Mouse (Mus musculus): ENCODE results near the gene Kcnh6. TPM values are rescaled to one million over a fixed set of nuclear protein-coding genes. Genes with fewer than 3 reads are reported as not detected.

The Kcnh6 gene
- total and polyA plus RNA-seq, 2 experiments from 2014 or later: 0.12 TPM; not detected in 1

DNA sequence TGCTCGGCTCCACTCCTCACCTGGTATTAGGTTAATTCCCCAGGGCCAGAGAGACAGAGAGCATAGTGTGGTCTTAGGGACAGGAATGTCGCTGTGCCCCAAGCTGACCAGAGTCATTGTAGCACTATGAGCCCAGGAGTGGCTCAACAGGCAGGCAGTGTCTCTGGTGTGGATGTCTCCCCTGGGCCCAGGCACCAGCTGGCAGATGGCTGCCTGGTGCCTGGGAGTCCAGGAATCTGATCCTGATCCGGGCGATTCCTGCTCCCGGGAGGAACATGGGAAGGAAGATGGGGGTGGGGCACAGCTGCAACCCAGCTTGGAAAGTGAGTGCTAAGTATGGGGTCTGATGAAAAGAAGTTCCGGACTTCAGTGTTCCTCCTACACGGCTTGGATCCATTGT, 4.8 kb downstream of the Kcnh6 start:
- Histone ChIP-seq H3K36me3 (replicated peaks; ENCODE audit: control insufficient read depth, insufficient read depth, low read length) (no peaks in the 10 kb centered on the region), H3K4me1 (ENCODE audit: control insufficient read depth, insufficient read depth) (0 out of 2 replicates have a peak, but pooled peaks cover 8% of the 10 kb centered on the region), H3K27ac (ENCODE audit: low read depth) (no peak overlapping the region), H3K4me3 (ENCODE audit: low read depth, low read length) (no peak overlapping the region), H3K9ac (replicated peaks; ENCODE audit: low read depth, low read length) (no peak overlapping the region), H3K4me2 (ENCODE audit: low read depth, low read length) (no peak overlapping the region), H3K27me3 (ENCODE audit: control insufficient read depth, insufficient read depth, low read length) (peaks cover 22% of the 10 kb centered on the region), H3K9me3 (replicated peaks; ENCODE audit: control insufficient read depth, low read length) (no peaks in the 10 kb centered on the region)
- 46% methylated on average over 7 of the region's 7 CpGs for WGBS
- TF ChIP-seq EP300 (IDR thresholded peaks at IDR 0.05; ENCODE audit: low read depth) (no peak), CTCF (IDR thresholded peaks at IDR 0.05; ENCODE audit: low read depth) (no peak)
- no peak for ATAC-seq (ENCODE audit: insufficient read depth, low read depth)
- DNase-seq (ENCODE audit: low spot score): no peak

DNA sequence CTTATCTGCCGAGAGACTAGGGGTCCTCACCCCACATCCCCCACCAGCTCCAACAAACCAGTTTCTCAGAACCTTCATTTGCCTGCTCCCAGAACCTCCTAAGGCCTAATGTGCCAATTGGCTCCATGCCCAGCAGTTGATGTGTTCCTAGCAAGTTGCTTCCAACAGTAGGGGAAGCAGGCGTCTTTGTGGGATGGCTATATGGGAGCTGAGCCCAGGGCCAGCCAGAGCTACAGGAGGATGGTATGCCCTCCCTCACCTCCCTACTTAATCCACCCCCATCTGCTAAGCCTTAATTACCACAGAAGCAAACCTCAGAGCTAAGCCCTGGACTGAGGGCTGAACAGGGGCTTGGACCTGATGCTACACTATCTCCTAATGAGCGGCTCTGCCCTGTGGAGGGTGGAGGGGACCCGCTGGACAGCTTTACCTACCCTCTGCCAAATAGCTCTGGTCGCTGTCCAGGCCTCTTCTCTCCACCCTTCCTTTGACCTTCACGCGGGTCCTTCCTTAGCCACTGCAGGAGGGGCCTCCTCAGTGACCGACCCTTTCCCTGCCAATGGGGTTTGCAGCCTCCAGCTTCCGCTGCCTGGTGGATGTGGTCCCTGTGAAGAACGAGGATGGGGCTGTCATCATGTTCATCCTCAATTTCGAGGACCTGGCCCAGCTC, 5.8 kb downstream of the Kcnh6 start:
- ATAC-seq (ENCODE audit: insufficient read depth, low read depth) (no peak; the same call in 1 of the 2 replicates), DNase-seq (ENCODE audit: low spot score) (peak; percentile 34)
- H3K4me2 ChIP-seq (ENCODE audit: low read depth, low read length): no peak overlapping the region
- H3K27me3 ChIP-seq (ENCODE audit: control insufficient read depth, insufficient read depth, low read length): peaks cover 15% of the 10 kb centered on the region
- H3K4me1 ChIP-seq (ENCODE audit: control insufficient read depth, insufficient read depth): 0 out of 2 replicates have a peak, but pooled peaks cover 8% of the 10 kb centered on the region
- H3K27ac ChIP-seq (ENCODE audit: low read depth): no peak overlapping the region
- 27% methylated on average over 11 of the region's 11 CpGs for WGBS
- no peak for TF ChIP-seq CTCF (IDR thresholded peaks at IDR 0.05; ENCODE audit: low read depth)
- TF ChIP-seq EP300 (IDR thresholded peaks at IDR 0.05; ENCODE audit: low read depth): no peak
- no peaks in the 10 kb centered on the region for H3K36me3 ChIP-seq (replicated peaks; ENCODE audit: control insufficient read depth, insufficient read depth, low read length)
- H3K9ac ChIP-seq (replicated peaks; ENCODE audit: low read depth, low read length): no peak overlapping the region
- no peaks in the 10 kb centered on the region for H3K9me3 ChIP-seq (replicated peaks; ENCODE audit: control insufficient read depth, low read length)
- no peak overlapping the region for H3K4me3 ChIP-seq (ENCODE audit: low read depth, low read length)

DNA sequence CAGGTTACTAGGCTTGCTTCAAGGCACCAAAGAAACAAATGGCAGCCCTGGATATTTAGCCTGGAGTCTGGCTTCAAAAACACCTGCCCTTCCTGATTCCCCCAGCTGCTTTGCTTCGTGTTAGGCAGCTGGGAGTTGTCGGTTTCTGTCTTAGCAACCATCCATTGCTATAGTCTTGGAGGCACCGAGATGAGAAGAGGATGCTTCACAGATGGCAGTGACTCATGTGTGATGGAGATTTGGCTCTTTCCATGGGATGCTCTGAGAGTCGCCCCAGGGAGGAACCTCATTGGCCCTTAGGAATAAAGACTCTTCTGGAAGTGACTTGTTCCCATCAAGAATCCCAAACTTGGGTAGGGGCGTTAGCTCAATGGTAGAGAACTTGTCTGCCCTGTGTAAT, 8.5 kb downstream of the Kcnh6 start:
- WGBS: 69% methylated on average over 5 of the region's 5 CpGs
- DNase-seq (ENCODE audit: low spot score): no peak
- Histone ChIP-seq H3K4me2 (ENCODE audit: low read depth, low read length) (no peak overlapping the region), H3K36me3 (replicated peaks; ENCODE audit: control insufficient read depth, insufficient read depth, low read length) (no peaks in the 10 kb centered on the region), H3K27ac (ENCODE audit: low read depth) (no peak overlapping the region), H3K4me1 (ENCODE audit: control insufficient read depth, insufficient read depth) (peaks cover 17% of the 10 kb centered on the region; the same call in 1 of the 2 replicates), H3K27me3 (ENCODE audit: control insufficient read depth, insufficient read depth, low read length) (peaks cover 20% of the 10 kb centered on the region), H3K4me3 (ENCODE audit: low read depth, low read length) (no peak overlapping the region), H3K9ac (replicated peaks; ENCODE audit: low read depth, low read length) (no peak overlapping the region), H3K9me3 (replicated peaks; ENCODE audit: control insufficient read depth, low read length) (no peaks in the 10 kb centered on the region)
- no peak for ATAC-seq (ENCODE audit: insufficient read depth, low read depth)
- TF ChIP-seq CTCF (IDR thresholded peaks at IDR 0.05; ENCODE audit: low read depth): no peak
- no peak for TF ChIP-seq EP300 (IDR thresholded peaks at IDR 0.05; ENCODE audit: low read depth)

DNA sequence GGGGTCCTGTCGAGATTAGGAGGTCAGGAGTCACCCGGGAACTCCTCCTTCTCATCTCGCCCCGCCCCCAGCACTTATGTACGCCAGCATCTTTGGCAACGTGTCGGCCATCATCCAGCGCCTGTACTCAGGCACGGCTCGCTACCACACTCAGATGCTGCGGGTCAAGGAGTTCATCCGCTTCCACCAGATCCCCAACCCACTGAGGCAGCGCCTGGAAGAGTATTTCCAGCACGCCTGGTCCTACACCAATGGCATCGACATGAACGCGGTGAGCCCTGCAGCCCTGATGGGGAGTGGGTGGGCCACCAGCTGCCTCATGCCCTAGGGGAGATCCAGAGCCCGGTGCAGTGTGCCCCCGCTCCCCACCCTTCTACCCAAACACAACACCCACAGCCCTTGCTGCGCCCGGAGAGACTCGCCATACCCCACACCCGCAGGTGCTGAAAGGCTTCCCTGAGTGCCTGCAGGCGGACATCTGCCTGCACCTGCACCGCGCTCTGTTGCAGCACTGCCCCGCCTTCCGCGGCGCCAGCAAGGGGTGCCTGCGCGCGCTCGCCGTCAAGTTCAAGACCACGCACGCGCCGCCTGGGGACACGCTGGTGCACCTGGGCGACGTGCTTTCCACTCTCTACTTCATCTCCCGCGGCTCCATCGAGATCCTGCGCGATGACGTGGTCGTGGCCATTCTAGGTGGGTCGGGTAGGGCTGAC, 12.3 kb downstream of the Kcnh6 start:
- H3K36me3 ChIP-seq (replicated peaks; ENCODE audit: control insufficient read depth, insufficient read depth, low read length): no peaks in the 10 kb centered on the region
- peak overlapping the region; percentile 45 for H3K4me2 ChIP-seq (ENCODE audit: low read depth, low read length)
- under 1% methylated on average over 50 of the region's 50 CpGs for WGBS
- peaks cover 10% of the 10 kb centered on the region; the same call in 1 of the 2 replicates for H3K4me1 ChIP-seq (ENCODE audit: control insufficient read depth, insufficient read depth)
- TF ChIP-seq CTCF (IDR thresholded peaks at IDR 0.05; ENCODE audit: low read depth) (no peak), EP300 (IDR thresholded peaks at IDR 0.05; ENCODE audit: low read depth) (no peak)
- H3K9ac ChIP-seq (replicated peaks; ENCODE audit: low read depth, low read length): no peak overlapping the region
- peak overlapping the region; percentile 27; the same call in 1 of the 2 replicates for H3K4me3 ChIP-seq (ENCODE audit: low read depth, low read length)
- no peak overlapping the region for H3K27ac ChIP-seq (ENCODE audit: low read depth)
- DNase-seq (ENCODE audit: low spot score): no peak
- no peak for ATAC-seq (ENCODE audit: insufficient read depth, low read depth)
- no peaks in the 10 kb centered on the region for H3K9me3 ChIP-seq (replicated peaks; ENCODE audit: control insufficient read depth, low read length)
- H3K27me3 ChIP-seq (ENCODE audit: control insufficient read depth, insufficient read depth, low read length): peaks cover 26% of the 10 kb centered on the region

DNA sequence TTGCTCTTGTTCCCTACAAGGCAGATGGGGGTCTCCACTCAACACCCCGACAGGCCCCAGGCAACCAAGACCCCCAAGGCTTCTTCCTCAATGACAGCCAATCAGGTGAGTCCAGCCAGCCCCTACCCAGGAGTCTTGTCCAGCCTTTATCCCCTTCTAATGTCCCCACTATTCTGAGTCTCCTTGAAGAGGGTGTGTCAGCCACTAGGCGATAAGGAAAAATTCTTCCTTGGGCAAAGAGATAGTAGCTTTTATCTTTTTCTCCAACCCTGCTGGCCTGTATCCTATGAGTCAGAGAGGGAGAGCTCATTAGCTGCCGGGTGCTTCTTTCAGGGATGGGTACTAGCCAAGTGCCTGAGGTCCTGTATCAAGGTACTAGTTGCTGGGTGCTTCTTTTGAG, 17.9 kb downstream of the Kcnh6 start:
- Histone ChIP-seq H3K4me3 (ENCODE audit: low read depth, low read length) (no peak overlapping the region), H3K9ac (replicated peaks; ENCODE audit: low read depth, low read length) (no peak overlapping the region), H3K27ac (ENCODE audit: low read depth) (no peak overlapping the region), H3K9me3 (replicated peaks; ENCODE audit: control insufficient read depth, low read length) (no peaks in the 10 kb centered on the region), H3K4me1 (ENCODE audit: control insufficient read depth, insufficient read depth) (no peaks in the 10 kb centered on the region), H3K4me2 (ENCODE audit: low read depth, low read length) (no peak overlapping the region), H3K36me3 (replicated peaks; ENCODE audit: control insufficient read depth, insufficient read depth, low read length) (no peaks in the 10 kb centered on the region), H3K27me3 (ENCODE audit: control insufficient read depth, insufficient read depth, low read length) (peaks cover 11% of the 10 kb centered on the region; the same call in 1 of the 2 replicates)
- ATAC-seq (ENCODE audit: insufficient read depth, low read depth): no peak
- no peak for DNase-seq (ENCODE audit: low spot score)
- 41% methylated on average over 3 of the region's 3 CpGs for WGBS
- no peak for TF ChIP-seq CTCF (IDR thresholded peaks at IDR 0.05; ENCODE audit: low read depth)
- no peak for TF ChIP-seq EP300 (IDR thresholded peaks at IDR 0.05; ENCODE audit: low read depth)

All from heart, postnatal 0 days (tissue).